Comparison of ENCODE assay signal across 7 mouse cellular contexts in the genomic region with DNA sequence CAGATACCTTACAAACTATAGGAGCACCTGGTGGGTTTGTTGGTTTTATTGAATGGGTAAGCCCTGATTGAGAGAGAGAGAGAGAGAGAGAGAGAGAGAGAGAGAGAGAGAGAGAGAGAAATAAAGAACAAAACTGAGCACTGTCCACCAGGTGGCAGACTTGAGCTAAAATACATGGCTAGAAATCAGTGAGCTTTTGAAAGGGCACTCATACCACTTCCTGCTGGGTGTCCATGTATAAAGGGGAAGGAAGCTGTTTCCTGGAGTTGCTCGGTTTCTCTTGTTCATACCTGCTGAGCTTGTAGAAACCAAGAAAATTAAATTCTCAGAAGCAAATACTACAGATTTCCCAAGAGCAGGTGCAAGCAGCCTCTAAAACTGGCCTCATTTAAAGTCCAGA.
DNase-seq lines count a peak whose midpoint lies in the region; ATAC-seq lines count a peak whose summit lies in the region.

No protein-coding gene starts in this region.

- H3K9me3 ChIP-seq in liver, embryonic 13.5 days (replicated peaks): no peaks in the 10 kb centered on the region

- H3K36me3 ChIP-seq in liver, embryonic 13.5 days: no peaks in the 10 kb centered on the region

- peak; percentile 67 for DNase-seq in urinary bladder, postnatal 14 days (ENCODE audit: low spot score)
- no peak for DNase-seq in urinary bladder, postnatal 4 days (ENCODE audit: low spot score in 2 of 2)
- DNase-seq in adrenal gland, adult 2 months: peak; percentile 47
- peak; percentile 83 for DNase-seq in embryo, embryonic 11 days
- peak; percentile 84 for DNase-seq in heart, postnatal 4 days
- peak; percentile 40 for DNase-seq in liver, embryonic 13.5 days
- DNase-seq in retina, postnatal 1 day: peak; percentile 92

- 0% methylated on average over 1 of the region's 1 CpGs for WGBS in liver, embryonic 13.5 days (ENCODE audit: insufficient replicate concordance)

- no peak overlapping the region for H3K4me2 ChIP-seq in liver, embryonic 13.5 days

- H3K9ac ChIP-seq in liver, embryonic 13.5 days: no peak overlapping the region

- no peak overlapping the region for H3K27ac ChIP-seq in liver, embryonic 13.5 days

- no peaks in the 10 kb centered on the region for H3K27me3 ChIP-seq in liver, embryonic 13.5 days

- H3K4me1 ChIP-seq in liver, embryonic 13.5 days (replicated peaks): peaks cover 23% of the 10 kb centered on the region

- no peak overlapping the region for H3K4me3 ChIP-seq in liver, embryonic 13.5 days (replicated peaks)

- no peak for ATAC-seq in liver, embryonic 13.5 days (ENCODE audit: low read depth)

Comparison
In these comparisons a context has a peak if more than half of its experiments do, and no peak if none do; other contexts are left out.
1. DNase-seq: peak in urinary bladder, postnatal 14 days (single experiment), adrenal gland, adult 2 months (single experiment), embryo, embryonic 11 days (single experiment), heart, postnatal 4 days (single experiment), liver, embryonic 13.5 days (single experiment) and retina, postnatal 1 day (single experiment); none in urinary bladder, postnatal 4 days (0 of 2).